Mouse (Mus musculus) ZHBTc4 (cell line): ENCODE results near the gene Col25a1.

Experiments used
- DNase-seq: peaks from one replicate; pipeline ENCODE4 v3.0.0-alpha.2; 2011; ENCODE audit warnings: low read depth, low spot score

Gene Col25a1

DNA sequence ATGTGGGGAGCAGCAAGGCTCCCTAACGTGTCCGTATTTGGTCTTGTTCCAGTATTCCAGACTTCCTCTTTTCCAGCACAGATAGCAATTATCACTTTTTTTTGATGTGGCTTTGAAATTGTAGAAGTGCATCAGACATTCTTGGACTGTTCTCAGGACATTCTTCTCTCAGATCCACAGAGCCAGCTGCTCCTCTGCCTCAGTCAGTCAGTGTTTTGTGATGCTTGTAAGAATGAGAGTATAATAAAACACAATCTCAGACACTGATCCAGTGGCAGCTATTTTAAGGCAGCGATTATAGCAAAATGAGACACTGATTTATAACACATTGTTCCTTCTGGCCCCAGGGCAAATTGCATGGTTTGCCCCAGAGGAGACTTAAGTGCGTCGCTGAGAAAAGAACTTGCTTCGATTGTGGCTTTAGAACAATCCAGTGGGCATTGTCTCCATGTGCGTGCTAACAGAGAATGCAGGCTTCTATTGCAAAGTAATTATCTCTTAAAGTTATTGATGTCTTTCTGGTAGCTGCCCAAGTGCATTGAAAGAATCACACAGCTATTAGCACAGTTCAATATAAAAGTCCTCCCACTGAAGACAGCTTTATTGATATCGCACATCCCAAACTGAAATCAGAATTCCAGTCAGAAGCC lies 111.5 kb downstream of the Col25a1 start:
- DNase-seq = no peak

DNA sequence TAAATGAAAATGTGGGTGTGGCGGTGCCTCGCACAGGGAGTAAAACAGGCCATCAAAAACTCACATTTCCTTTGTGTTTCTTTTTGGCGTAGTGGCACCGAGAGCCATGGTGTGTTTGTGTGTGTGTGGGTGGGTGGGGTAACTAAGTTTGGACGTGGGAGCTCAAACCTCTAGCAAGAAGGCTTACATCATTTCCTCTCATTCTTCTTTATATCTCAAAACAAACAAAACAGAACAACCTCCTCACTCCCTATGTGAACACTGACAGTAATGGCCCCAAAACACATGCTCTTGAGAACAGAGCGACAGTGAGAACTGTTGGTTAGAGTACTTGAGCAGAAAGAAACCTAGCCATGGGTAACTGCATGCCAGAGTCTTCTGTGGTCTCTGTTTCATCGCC lies 121.1 kb downstream of the Col25a1 start:
- no peak for DNase-seq

DNA sequence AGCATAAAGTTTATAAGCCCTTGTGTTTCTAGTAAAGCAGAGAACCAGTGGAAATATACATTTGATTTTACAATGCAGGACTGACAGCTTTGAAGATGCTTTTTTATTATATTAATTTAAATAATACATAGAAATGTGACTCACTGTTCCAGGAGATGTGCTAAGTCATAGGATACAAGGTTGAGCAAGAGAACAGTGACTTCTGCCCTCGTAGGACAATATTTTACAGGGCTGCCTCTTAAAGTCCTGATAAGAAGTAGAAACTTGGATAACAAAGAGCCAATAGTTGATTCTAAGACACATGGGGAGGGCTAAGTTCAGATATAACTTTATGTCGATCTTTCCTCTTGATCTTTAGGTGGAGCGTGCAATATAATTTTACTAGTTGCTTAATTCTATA lies 124.8 kb downstream of the Col25a1 start:
- no peak for DNase-seq

DNA sequence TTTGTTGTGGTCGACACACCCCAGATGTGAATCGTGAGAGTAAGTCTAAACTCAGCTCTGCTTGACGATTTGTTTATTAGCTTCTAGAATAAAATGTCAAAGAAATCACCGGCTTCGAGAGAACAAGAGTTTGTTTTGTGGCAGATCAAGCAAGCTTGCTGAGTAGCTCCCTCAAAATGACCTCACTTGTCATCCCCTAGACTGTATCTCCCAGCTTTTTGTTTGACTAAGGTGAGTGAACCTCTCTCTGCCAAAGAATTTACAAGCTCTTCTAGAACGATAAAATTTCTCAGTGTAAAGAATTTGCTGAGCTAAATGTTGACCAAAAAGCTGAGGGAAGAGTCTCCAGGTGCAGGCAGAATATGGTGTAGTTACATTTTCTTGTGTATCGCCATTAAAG lies 125.3 kb downstream of the Col25a1 start:
- DNase-seq = no peak

DNA sequence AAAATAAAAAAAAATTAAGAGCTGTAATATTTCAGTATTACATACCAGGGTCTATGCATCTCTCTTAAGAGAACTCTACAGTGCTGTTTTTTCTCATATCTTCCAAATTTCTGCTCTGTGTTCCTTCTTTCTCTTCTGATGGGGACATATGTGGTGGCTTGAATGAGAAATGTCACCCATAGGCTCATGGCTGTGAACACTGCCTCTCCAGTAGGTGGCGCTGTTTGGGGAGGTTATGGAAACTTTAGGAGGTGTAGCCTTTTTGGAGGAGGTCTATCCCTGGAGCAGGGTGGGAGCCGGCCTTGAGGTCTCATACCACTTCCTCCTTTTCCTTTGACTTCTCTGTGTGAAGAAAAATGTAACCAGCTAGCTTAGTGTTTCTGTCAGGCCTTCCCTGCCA lies 128.4 kb downstream of the Col25a1 start:
- no peak for DNase-seq

DNA sequence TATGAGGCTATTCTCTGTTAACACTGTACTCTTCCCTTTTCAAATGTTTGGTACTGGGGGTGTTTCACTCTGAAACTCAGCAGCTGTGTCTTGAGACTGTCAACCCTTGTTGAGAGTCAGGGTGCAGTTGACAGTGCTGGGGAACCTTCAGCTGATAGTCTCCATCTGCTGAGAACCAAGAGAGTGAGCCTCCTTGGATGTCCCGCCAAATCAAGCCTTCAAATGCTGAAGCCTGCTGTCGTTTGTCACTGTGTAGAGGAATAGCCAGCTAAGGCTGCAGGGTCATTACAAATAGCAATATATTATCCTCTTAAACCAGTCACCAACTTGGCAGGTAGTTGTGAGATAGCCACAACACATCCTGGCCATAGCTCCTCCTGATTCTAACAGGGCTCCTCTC lies 129.0 kb downstream of the Col25a1 start:
- no peak for DNase-seq

DNA sequence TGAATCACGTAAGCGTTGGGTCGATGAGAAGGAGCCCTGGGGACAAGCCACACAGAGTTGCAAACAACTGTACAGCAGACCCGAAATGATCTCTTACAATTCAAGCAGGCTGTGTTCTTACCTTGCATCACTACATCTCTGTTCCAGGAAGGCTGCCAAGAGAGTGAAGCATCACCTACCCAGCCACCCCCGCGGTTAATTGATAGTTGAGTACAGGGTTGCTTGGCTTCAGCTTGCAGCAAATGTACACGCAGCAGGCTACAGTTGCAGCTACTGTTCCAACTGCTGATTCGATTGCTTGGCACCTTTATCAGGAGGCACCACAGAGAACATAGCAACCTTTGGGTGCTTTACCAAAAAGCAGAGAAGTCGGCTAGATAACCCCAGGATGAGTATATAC lies 133.8 kb downstream of the Col25a1 start:
- no peak for DNase-seq

DNA sequence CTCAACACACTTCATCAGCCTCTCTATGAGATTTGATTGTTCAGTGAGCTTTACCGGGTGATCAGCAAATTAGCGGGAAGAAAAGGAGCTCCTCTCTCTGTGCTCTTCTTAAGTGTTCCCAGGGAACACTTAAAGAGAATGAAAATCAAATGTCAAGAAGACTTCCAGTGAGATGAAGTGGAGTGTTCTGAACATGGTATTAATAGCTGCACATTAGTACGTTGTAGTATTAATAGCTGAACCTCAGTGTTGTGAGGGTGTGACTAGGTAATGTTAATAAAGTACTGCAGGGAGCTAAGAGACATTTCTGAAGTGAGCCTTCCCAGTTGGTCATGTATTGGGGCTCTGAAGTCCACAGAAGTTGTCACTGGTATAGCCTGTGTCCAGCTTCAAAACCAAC lies 139.2 kb downstream of the Col25a1 start:
- no peak for DNase-seq

DNA sequence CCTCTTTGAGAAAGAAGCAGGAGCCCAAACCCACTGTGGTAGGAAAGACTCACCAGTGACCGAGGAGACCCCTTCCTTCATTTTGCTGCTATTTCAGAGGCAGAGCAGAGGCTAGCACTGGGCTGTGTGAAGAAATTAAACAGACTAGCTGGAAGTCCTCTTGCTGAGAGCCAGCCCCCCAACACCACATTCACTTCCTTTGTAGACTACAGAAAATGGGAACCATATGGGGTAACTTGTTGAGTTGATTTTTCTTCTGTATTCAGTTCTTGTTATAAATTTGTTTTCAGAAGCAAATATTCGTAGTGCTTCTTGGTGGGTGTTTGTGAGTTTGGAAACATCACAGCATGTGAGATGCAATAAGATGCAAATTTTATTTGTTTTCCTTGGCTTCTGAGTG lies 142.6 kb downstream of the Col25a1 start:
- no peak for DNase-seq

DNA sequence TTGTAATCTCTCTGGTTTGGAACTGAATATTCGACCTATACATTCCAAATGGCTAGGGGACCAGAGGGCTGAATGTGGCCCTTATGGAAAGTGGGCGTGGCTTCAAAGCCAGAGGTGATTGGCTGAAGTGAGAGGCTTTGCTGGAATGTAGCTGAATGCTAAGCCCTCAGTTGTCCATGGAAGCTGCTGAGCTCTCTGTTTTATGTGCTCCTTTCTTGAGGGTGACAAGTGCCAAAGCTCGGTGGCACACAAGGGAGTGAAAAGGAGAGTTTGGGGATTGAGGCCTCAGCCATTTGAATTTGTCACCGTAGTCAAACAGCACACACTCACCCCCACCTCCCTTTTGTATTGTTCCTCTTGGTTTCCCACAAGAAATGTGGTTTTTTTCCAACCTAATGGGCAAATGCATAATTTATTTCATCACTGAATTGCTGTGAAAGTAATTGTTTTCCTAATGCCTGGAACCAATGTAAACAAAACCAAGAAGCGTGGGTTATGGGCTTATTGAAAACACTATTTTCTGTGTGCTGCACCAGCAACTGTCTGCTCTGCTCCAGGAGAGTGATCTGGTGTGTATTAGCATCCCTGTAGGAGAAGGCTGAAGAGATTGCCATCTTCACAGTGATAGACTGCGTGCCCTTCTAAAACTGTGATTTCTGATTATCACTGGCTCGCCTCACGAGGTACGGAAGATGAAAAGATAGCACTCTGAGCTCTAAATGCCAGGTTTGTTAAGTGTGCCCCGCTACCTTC lies 147.2 kb downstream of the Col25a1 start:
- peak; percentile 3 for DNase-seq

DNA sequence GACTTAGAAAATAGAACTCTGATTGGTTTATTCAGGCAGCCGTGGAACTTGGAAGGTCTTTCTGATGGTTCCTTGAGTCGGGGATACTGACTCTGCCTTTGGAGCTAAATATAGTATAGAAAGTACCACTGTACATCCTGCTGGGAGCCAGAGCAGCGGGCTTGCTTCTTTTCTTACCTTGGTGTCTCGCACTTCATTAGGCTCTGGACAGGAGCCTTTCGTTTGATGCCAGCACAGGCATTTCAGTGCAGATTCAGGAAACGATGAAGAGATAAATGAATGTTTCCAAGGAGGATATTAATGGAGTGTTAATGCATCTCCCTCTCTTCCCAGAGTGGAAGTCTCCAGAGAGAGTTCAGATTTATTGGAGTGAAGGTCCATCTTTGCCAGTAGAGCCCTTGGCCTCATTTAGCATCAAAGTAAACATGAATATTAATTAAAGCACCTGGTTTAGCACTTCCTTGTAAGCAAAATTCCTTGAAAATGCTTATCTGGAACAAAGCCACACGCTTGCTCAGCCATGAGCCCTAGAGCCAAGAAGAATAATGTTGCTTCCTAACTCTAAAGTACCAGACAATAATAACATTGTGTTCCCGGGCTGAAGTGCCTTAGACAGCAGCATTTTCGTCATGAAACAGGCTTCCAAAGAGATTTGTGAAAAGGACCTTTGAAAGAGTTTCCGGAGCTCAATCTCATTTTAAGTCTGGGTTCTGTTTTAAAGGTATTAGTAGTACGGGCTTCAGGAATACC lies 151.9 kb downstream of the Col25a1 start:
- no peak for DNase-seq

DNA sequence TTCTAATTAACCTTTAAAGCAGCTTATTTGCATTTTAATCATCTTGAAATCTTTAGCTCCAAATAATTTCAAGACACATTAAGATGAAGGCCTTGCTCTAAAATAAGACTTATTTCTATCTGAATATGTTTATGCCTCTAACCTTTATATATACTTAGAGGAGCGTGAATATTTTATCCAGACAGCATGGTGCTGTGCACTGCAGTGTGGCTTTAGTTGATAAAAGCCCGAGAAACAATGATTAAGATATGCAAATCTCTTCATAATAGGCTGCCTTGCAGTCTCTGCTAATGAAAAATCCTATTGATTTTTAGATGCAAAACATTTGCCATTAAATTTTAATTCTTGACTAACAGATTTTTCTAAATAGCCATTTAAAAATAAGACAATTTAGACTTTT lies 156.8 kb downstream of the Col25a1 start:
- DNase-seq = no peak

DNA sequence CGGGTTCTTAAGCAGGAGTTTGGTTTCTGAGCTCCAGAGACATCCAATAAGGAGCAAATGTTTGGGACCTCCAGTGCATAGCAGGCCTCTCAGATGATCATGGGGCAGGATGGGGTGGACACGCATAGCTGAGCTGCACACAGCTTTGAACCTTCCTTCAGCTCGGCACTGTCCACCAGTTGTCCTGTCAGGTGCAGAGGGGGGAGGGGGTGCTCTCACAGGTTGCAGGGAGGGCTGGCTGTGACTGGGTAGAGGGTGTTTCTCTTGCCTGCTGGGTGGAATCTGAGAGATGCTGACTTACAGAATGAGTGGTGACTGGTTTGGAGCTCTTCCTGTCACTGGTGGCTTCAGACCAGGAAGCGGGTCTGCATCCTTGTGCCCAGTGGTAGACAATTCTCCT lies 157.5 kb downstream of the Col25a1 start:
- no peak for DNase-seq

DNA sequence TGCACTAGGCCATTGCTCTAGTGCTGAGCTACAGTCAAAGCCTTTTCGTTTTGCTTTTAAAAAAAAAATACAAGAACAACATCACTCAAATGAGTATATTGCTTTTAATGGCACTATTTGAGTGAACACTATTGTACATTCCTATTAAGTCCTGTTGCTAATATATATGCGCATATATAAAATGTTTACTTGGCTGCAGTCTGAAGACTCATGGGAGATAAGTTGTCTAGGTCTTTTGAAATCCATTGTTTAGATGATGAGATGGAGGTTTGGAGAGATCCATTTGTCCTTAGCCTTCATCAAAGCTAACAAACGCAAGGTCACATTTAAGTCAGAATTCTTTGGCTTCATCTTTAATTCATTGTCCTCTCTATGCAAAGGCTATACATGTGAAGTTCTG lies 157.9 kb downstream of the Col25a1 start:
- DNase-seq = no peak

DNA sequence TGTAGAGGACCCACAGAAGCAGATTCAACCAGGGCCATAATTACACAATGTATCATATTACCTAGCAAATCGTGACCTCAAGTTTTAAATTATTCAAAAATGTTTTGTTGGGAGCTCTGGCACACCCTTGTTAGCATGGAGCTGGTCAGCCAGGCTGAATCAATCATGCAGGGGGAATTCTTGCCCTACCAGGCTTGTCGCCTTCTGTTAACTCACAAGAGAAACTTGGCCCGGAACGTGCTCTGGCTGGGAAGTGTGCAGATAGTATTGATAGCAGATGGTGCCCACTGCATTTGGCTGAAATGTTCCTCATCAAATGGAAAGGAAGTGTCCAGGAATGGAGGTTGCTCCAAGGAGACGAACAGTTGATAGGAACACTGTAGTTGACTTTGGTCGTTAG lies 158.9 kb downstream of the Col25a1 start:
- DNase-seq = no peak

DNA sequence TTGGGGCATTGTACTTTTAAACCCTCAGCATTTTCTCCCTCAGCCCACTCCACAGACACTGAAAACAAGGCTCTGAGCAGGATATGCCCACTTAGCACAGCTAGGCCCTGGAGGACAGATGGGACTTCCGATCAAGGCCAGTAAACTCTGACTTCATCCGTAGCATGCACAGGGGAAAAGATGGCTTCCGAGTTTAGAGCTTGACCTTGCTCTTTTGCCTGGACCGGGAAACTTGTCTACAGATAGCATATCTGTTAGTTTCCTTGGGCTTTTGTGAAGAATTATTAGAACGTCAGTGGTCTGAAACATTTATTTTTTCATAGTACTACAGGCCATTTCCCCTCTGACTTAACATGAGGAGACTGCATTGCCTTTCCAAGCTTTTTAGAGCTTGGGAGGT lies 159.4 kb downstream of the Col25a1 start:
- no peak for DNase-seq

DNA sequence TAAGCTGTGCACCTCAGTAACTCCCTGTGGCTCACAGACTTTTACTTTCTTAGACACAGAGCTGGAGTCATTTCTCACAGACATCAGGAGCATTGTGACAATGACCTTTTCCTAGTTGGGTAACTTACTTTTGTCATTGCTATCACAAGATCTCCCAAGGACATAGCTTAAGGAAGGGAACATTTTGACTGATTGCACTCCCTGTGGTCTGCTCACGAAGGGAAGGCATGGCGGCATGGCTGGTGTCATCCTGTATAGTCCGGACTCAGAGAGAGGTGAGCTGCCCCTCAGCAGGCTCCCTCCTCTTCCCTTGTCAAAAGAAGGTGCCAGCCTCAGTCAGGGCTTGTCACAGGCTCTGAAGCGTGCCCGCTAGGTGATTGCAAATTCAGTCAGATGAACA lies 160.6 kb downstream of the Col25a1 start:
- no peak for DNase-seq

DNA sequence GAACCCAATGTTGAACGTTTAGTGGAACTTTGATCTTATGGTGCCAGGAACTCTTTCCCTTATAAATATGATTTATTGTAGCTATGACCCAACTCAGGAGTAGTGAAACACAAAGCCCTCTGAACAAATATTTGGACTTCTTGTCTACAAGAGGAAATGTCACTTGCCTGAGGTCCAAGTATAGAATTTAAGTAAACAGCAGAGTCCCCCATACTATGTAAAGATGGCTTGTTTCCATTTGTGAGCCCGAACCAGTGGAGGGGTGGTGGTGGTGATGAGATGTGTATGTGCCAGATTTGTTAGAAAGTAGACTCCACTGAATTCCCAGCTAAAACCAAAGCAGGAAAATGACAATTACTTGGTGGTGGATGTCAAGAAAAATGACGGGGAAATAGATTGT lies 169.2 kb downstream of the Col25a1 start:
- DNase-seq = no peak

DNA sequence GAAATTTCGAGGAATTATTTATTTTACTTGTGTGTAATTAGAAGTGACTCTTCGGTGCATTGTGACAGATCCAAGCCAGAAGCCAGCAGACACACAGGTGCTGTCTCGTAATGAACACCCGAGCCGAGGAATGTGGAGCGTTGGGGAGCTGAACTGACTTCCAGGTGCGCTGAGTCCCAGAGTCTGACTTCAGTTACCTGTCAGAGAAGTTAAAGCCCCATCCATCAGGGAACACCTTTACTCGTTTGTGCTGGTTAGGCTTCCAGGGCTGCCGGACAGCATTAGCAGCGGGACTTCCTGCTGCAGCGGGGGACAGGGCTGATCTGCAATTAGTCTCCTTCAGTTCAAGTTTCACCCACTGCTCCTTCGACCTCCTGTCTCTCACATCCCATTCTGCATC lies 172.3 kb downstream of the Col25a1 start:
- no peak for DNase-seq

DNA sequence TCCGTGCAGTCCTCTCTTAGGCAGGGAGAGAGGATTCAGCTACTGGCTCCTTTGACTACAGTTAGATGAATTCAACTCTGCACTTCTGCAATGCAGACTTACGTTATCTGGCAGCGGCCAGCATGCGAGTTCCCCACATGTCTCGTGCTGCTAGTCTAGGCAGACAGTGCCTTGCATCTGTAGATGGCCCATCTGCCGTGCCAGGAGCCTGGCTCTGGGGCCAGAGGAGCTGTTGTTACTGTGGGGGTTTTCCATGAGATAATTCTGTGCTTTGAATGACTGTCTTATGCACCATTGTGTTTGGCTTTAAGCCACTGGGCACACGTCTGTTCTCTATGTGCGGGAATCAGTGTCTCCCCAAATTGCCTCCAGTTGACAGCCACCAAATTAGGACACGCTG lies 173.5 kb downstream of the Col25a1 start:
- DNase-seq = no peak

DNA sequence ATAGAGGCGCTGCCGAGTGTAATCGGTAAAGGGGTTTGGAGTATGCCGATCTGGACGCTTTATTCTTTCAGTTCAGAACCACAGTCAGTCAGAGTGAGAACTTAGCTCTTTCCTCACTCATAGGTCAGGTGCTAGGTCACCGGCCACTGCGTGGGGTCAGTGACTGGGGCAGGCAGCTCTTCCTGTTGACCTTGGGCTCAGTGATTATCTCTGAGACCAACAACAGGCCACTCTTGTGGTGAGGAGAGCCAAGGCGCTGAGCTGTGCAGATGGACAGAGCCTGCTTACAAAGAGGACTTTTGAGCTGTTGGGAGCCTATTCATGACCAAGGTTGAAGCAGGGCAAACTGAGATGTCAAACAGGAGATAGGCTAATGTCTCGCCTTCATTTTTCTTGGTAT lies 174.4 kb downstream of the Col25a1 start:
- DNase-seq = no peak

DNA sequence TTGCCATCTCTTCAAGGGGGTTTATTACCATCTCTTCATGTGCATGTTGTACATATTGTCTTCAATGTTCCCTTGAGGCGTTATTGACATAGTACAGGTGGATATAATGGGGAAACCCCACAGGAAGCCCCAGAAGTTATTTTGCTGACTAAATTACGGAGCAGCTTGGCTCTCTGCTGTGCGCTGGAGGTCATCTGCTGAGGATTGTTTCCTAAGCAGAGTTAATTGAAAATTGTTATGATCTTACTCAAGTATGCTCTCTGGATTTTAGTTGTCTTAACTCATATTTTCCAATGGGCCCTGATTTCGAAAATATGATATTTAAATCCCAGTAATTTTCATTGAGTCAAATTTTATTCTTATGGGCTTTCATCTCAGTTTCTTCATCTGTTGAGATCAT lies 178.0 kb downstream of the Col25a1 start:
- DNase-seq = no peak
